Mouse (Mus musculus): Measurements from ENCODE around the gene Cxcl14. TPM values are rescaled to one million over a fixed set of nuclear protein-coding genes. Genes with fewer than 3 reads are reported as not detected.

Gene Cxcl14
- polyA plus RNA-seq, 1 experiment = not detected

- Histone ChIP-seq H3K4me3 (ENCODE audit: insufficient read depth, low read depth, low read length) (no peak overlapping the region), H3K4me1 (ENCODE audit: control insufficient read depth, insufficient read depth, low read length) (peaks cover 10% of the 10 kb centered on the region), H3K27ac (ENCODE audit: insufficient read depth, low read depth, low read length) (no peak overlapping the region)
- TF ChIP-seq POLR2A (IDR thresholded peaks at IDR 0.05; ENCODE audit: insufficient read depth, low read depth, low read length) (no peak), CTCF (IDR thresholded peaks at IDR 0.05; ENCODE audit: insufficient read depth, low read depth, low read length) (no peak)
- 74% methylated on average over 10 of the region's 10 CpGs for WGBS
These were observed 34.5 kb upstream of the Cxcl14 start for GRCm38 (mm10) chr13:56330603-56331455.

GRCm38 (mm10) chr13:56329769-56330168 lies 33.4 kb upstream of the Cxcl14 start:
- Histone ChIP-seq H3K4me1 (ENCODE audit: control insufficient read depth, insufficient read depth, low read length) (peaks cover 7% of the 10 kb centered on the region; the same call in 1 of the 2 replicates), H3K4me3 (ENCODE audit: insufficient read depth, low read depth, low read length) (no peak overlapping the region), H3K27ac (ENCODE audit: insufficient read depth, low read depth, low read length) (no peak overlapping the region)
- TF ChIP-seq CTCF (IDR thresholded peaks at IDR 0.05; ENCODE audit: insufficient read depth, low read depth, low read length) = no peak
- no peak for TF ChIP-seq POLR2A (IDR thresholded peaks at IDR 0.05; ENCODE audit: insufficient read depth, low read depth, low read length)
- 66% methylated on average over 6 of the region's 6 CpGs for WGBS

DNA sequence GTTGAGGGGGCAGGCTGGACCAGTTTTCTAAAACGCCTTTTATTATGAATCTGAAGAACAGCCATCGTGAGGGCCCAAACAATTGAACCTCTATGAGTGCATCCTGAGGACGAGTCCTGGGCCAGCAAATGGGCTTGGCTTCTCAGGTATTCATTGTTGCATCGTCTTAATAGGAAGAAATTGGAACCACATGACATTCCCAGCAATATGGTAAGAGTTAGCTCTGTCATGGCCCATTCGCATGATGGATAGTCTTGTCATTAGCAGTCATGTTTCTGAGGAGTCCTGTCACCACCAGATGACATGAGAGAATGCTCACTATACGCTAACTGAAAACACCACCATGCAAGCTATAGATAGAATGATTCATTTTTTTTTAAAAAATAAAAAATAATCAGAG lies 32.8 kb upstream of the Cxcl14 start:
- no peak for TF ChIP-seq CTCF (IDR thresholded peaks at IDR 0.05; ENCODE audit: insufficient read depth, low read depth, low read length)
- no peak for TF ChIP-seq POLR2A (IDR thresholded peaks at IDR 0.05; ENCODE audit: insufficient read depth, low read depth, low read length)
- no peak overlapping the region for H3K27ac ChIP-seq (ENCODE audit: insufficient read depth, low read depth, low read length)
- peaks cover 7% of the 10 kb centered on the region; the same call in 1 of the 2 replicates for H3K4me1 ChIP-seq (ENCODE audit: control insufficient read depth, insufficient read depth, low read length)
- WGBS = 91% methylated on average over 6 of the region's 6 CpGs
- no peak overlapping the region for H3K4me3 ChIP-seq (ENCODE audit: insufficient read depth, low read depth, low read length)

GRCm38 (mm10) chr13:56327779-56328178 lies 31.4 kb upstream of the Cxcl14 start:
- WGBS = 64% methylated on average over 6 of the region's 6 CpGs
- H3K27ac ChIP-seq (ENCODE audit: insufficient read depth, low read depth, low read length) = no peak overlapping the region
- TF ChIP-seq CTCF (IDR thresholded peaks at IDR 0.05; ENCODE audit: insufficient read depth, low read depth, low read length) (no peak), POLR2A (IDR thresholded peaks at IDR 0.05; ENCODE audit: insufficient read depth, low read depth, low read length) (no peak)
- no peak overlapping the region for H3K4me3 ChIP-seq (ENCODE audit: insufficient read depth, low read depth, low read length)
- peaks cover 7% of the 10 kb centered on the region; the same call in 1 of the 2 replicates for H3K4me1 ChIP-seq (ENCODE audit: control insufficient read depth, insufficient read depth, low read length)

GRCm38 (mm10) chr13:56321635-56322034 lies 25.3 kb upstream of the Cxcl14 start:
- 71% methylated on average over 7 of the region's 7 CpGs for WGBS
- Histone ChIP-seq H3K27ac (ENCODE audit: insufficient read depth, low read depth, low read length) (no peak overlapping the region), H3K4me1 (ENCODE audit: control insufficient read depth, insufficient read depth, low read length) (peaks cover 4% of the 10 kb centered on the region), H3K4me3 (ENCODE audit: insufficient read depth, low read depth, low read length) (no peak overlapping the region)
- TF ChIP-seq CTCF (IDR thresholded peaks at IDR 0.05; ENCODE audit: insufficient read depth, low read depth, low read length) = no peak
- no peak for TF ChIP-seq POLR2A (IDR thresholded peaks at IDR 0.05; ENCODE audit: insufficient read depth, low read depth, low read length)

DNA sequence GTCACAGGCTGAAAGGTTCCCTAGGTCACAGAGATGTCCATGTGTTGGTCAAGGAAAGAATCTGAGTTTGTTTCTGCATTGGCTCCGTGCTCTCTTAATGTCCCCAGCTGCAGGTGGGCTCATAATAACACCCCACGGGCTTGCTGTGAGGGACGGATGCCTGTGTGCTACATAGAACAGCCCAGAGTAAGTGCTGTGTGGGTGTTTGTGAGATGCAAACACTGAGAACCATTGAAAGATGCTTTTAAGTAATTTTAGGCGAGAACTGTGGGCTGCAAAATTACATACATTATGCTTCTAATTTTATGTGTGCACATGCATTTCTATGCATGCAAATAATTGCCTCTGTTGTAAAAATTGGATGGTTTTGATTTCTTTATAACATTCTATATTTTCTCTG lies 20.6 kb upstream of the Cxcl14 start:
- TF ChIP-seq CTCF (IDR thresholded peaks at IDR 0.05; ENCODE audit: insufficient read depth, low read depth, low read length) (no peak), POLR2A (IDR thresholded peaks at IDR 0.05; ENCODE audit: insufficient read depth, low read depth, low read length) (no peak)
- Histone ChIP-seq H3K4me1 (ENCODE audit: control insufficient read depth, insufficient read depth, low read length) (peaks cover 24% of the 10 kb centered on the region), H3K27ac (ENCODE audit: insufficient read depth, low read depth, low read length) (no peak overlapping the region), H3K4me3 (ENCODE audit: insufficient read depth, low read depth, low read length) (no peak overlapping the region)
- WGBS = 25% methylated on average over 4 of the region's 4 CpGs

GRCm38 (mm10) chr13:56315201-56315600 lies 18.9 kb upstream of the Cxcl14 start:
- TF ChIP-seq CTCF (IDR thresholded peaks at IDR 0.05; ENCODE audit: insufficient read depth, low read depth, low read length) (no peak), POLR2A (IDR thresholded peaks at IDR 0.05; ENCODE audit: insufficient read depth, low read depth, low read length) (no peak)
- Histone ChIP-seq H3K4me1 (ENCODE audit: control insufficient read depth, insufficient read depth, low read length) (peaks cover 31% of the 10 kb centered on the region), H3K27ac (ENCODE audit: insufficient read depth, low read depth, low read length) (no peak overlapping the region), H3K4me3 (ENCODE audit: insufficient read depth, low read depth, low read length) (no peak overlapping the region)
- 75% methylated on average over 3 of the region's 3 CpGs for WGBS

DNA sequence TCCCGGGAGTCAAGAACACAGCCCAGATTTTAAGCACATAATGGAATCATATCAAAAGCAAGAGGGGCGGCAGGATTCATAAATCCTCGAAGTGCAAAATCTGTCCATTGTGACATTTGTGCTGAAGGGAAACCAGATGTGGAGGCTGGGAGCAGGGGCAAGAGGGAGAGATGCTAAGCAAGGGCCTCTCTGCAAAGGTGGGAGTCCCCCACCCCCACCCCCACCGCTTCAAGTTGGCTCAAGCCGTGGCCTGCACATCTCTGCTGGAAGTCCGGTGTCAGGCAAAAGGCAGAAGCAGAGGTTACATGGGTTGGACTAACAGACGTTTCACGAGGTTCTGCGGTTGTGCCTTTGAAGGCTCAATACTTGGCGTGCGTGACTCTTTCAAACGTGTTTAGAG lies 8.7 kb upstream of the Cxcl14 start:
- 75% methylated on average over 12 of the region's 12 CpGs for WGBS
- Histone ChIP-seq H3K4me3 (ENCODE audit: insufficient read depth, low read depth, low read length) (no peak overlapping the region), H3K27ac (ENCODE audit: insufficient read depth, low read depth, low read length) (no peak overlapping the region), H3K4me1 (ENCODE audit: control insufficient read depth, insufficient read depth, low read length) (peaks cover 6% of the 10 kb centered on the region; the same call in 1 of the 2 replicates)
- TF ChIP-seq POLR2A (IDR thresholded peaks at IDR 0.05; ENCODE audit: insufficient read depth, low read depth, low read length) (no peak), CTCF (IDR thresholded peaks at IDR 0.05; ENCODE audit: insufficient read depth, low read depth, low read length) (no peak)

DNA sequence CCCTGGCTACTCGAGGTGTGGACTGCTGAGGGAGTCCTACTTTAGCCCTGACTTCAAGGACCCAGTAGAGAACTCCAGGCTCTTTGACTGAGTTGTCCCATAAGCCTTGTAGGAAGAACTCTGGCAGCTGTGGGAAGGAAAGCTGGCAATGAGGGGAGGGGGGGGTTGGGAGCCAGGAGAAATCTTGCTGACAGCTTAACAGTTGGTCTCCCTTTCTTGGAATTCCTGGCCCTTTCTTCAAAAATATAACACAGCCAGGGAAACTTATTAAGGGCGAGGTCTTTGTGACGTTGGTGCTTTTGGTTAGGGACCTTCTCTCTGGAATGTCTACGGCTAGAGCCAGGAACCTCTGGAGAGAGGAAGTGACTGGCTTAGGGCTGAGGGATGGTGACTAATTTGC lies 8.1 kb upstream of the Cxcl14 start:
- no peak overlapping the region for H3K27ac ChIP-seq (ENCODE audit: insufficient read depth, low read depth, low read length)
- peaks cover 6% of the 10 kb centered on the region; the same call in 1 of the 2 replicates for H3K4me1 ChIP-seq (ENCODE audit: control insufficient read depth, insufficient read depth, low read length)
- 77% methylated on average over 4 of the region's 4 CpGs for WGBS
- no peak for TF ChIP-seq POLR2A (IDR thresholded peaks at IDR 0.05; ENCODE audit: insufficient read depth, low read depth, low read length)
- TF ChIP-seq CTCF (IDR thresholded peaks at IDR 0.05; ENCODE audit: insufficient read depth, low read depth, low read length) = no peak
- no peak overlapping the region for H3K4me3 ChIP-seq (ENCODE audit: insufficient read depth, low read depth, low read length)

Data from olfactory bulb, adult 2 months (tissue).